Mouse (Mus musculus) heart, embryonic 13.5 days (tissue): ENCODE data around the gene Nmur1. TPM values are rescaled to one million over a fixed set of nuclear protein-coding genes. Genes with fewer than 3 reads are reported as not detected.
"Not testable (repeated sequence)": the region's sequence is repeated elsewhere in the genome, so short reads cannot be mapped to it uniquely, and the experiment has no call there.

Source experiments
- ATAC-seq: fragments of 200-750 bp; cut with Nextera tagmentation; 2 replicates; pipeline ENCODE4 v1.8.0; 2017; ENCODE audit warnings: moderate TSS enrichment; ENCODE audit not compliant: insufficient number of reproducible peaks, low FRiP score, low TSS enrichment; ENCODE audit errors: extremely low read depth
- H3K27ac ChIP-seq: fragments of 300-500 bp; sonication (generic); replicated peaks from 2 replicates; pipeline ENCODE4 v1.5.1; 2015; ENCODE audit warnings: moderate library complexity, mild to moderate bottlenecking, inconsistent platforms
- H3K27me3 ChIP-seq: fragments of 300-500 bp; sonication (generic); replicated peaks from 2 replicates; pipeline ENCODE4 v1.6.1; 2015; ENCODE audit warnings: mild to moderate bottlenecking, inconsistent platforms
- H3K36me3 ChIP-seq: fragments of 300-500 bp; sonication (generic); 2 replicates; pipeline ENCODE4 v1.6.1; 2015; ENCODE audit warnings: mild to moderate bottlenecking, inconsistent platforms
- H3K4me1 ChIP-seq: fragments of 300-500 bp; sonication (generic); 2 replicates; pipeline ENCODE4 v1.6.1; 2015; ENCODE audit warnings: inconsistent platforms
- H3K4me2 ChIP-seq: fragments of 300-500 bp; sonication (generic); 2 replicates; pipeline ENCODE4 v1.6.1; 2015; ENCODE audit warnings: inconsistent platforms, mild to moderate bottlenecking, moderate library complexity
- H3K4me3 ChIP-seq: fragments of 300-500 bp; sonication (generic); 2 replicates; pipeline ENCODE4 v1.5.1; 2015; ENCODE audit warnings: moderate library complexity, mild to moderate bottlenecking, inconsistent platforms
- H3K9ac ChIP-seq: fragments of 300-500 bp; sonication (generic); 2 replicates; pipeline ENCODE4 v1.6.1; 2015; ENCODE audit warnings: inconsistent platforms, mild to moderate bottlenecking, moderate library complexity
- H3K9me3 ChIP-seq: fragments of 300-500 bp; sonication (generic); 2 replicates; pipeline ENCODE4 v1.6.1; 2016; ENCODE audit warnings: inconsistent platforms
- WGBS: fragments of 180-500 bp; shearing (Covaris S2); methylation state at CpG from one replicate; pipeline ENCODE4 v1.1.7; 2015; ENCODE audit warnings: mixed read lengths; 5-methylcytosine and 5-hydroxymethylcytosine counted together
- polyA plus RNA-seq: library from polyadenylated mRNA; unstranded; fragments of >200 nt; fragmentation: Nextera tagmentation; extraction: Ambion mirVana; gene quantifications from 2 replicates; pipeline ENCODE4 v1.2.1, GENCODE M21; 2015

The Nmur1 gene
- polyA plus RNA-seq: not detected in 2 replicates

- H3K9ac ChIP-seq: peak within 1 kb of the TSS; percentile 20; the same call in 1 of the 2 replicates
- peaks cover 7% of the 10 kb centered on the region for H3K4me1 ChIP-seq
Measured at GRCm38 (mm10) chr1:86426128-86426527, at the start of gene Nmur1, which contains the start of gene Tex44. Gene Nmur1 (minus strand): TSS chr1:86426228. Gene Tex44 (plus strand): TSS chr1:86426329.

GRCm38 (mm10) chr1:86473109-86473760 lies 47.2 kb upstream of the Nmur1 start:
- Histone ChIP-seq H3K36me3 (no peaks in the 10 kb centered on the region), H3K4me2 (peak overlapping the region; percentile 59; the same call in 1 of the 2 replicates), H3K27ac (peak overlapping the region; percentile 99), H3K9me3 (no peaks in the 10 kb centered on the region), H3K4me3 (no peak overlapping the region), H3K4me1 (peaks cover 48% of the 10 kb centered on the region), H3K27me3 (no peaks in the 10 kb centered on the region), H3K9ac (peak overlapping the region; percentile 78)
- no peak for ATAC-seq
- WGBS: 77% methylated on average over 18 of the region's 18 CpGs

More at GRCm38 (mm10) chr1:86426128-86426527, at the start of gene Nmur1, which contains the start of gene Tex44:
- Histone ChIP-seq H3K4me2 (no peak within 1 kb of the TSS), H3K4me3 (no peak within 1 kb of the TSS), H3K27me3 (no peaks in the 10 kb centered on the region), H3K27ac (no peak within 1 kb of the TSS), H3K9me3 (no peaks in the 10 kb centered on the region), H3K36me3 (no peaks in the 10 kb centered on the region)
- ATAC-seq: no peak
- 84% methylated on average over 8 of the region's 8 CpGs for WGBS

DNA sequence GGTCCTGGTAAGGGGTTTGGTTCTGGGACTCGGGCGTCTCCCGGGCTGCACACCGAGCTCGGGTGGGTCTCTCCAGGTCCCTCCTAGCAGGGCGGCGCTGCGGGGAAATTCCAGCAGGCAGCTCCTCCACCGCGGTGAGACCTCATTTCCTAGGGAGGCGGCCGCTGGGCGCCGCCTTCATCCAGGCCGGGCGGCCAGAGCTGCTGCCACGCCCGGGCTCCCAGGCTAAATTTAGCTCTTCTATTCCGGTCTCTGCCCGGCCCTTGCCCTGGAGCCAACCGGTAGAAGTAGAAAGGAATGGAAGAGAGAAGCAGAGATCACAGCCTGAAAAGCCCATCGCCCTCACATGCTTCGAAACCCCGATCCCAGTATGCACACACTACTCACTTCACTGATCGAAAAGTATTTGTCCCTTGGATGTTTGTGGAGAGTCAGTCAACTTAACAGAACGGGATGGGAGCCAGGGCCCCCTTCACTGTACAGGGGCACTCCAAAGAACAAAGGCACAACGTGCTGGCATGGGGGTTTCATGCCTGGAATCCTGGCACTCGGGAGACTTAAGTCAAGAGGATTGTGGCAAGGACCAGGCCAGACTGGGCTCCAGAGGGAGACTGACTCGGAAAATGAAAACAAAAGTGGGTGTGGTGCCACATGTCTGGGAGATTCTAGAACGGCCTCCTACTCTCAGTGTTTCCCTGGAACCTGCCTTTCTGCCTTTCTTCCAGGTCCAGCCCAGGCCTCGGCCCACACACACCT lies 46.3 kb upstream of the Nmur1 start:
- Histone ChIP-seq H3K4me2 (peak overlapping the region; percentile 59), H3K27me3 (no peaks in the 10 kb centered on the region), H3K36me3 (no peaks in the 10 kb centered on the region), H3K9me3 (0 out of 2 replicates have a peak, but pooled peaks cover 1% of the 10 kb centered on the region), H3K4me1 (peaks cover 48% of the 10 kb centered on the region), H3K27ac (peak overlapping the region; percentile 99), H3K4me3 (peak overlapping the region; percentile 24), H3K9ac (peak overlapping the region; percentile 78)
- peak; percentile 47 for ATAC-seq
- 4% methylated on average over 31 of the region's 31 CpGs for WGBS

- WGBS: 66% methylated on average over 11 of the region's 11 CpGs
- Histone ChIP-seq H3K4me2 (peak overlapping the region; percentile 59), H3K4me3 (peak overlapping the region; percentile 24; the same call in 1 of the 2 replicates), H3K9ac (peak overlapping the region; percentile 78), H3K27ac (peak overlapping the region; percentile 99), H3K4me1 (peaks cover 48% of the 10 kb centered on the region)
- H3K27me3 ChIP-seq, H3K9me3 ChIP-seq, H3K36me3 ChIP-seq, ATAC-seq: not testable (repeated sequence)
Measured at GRCm38 (mm10) chr1:86471504-86471961, 45.5 kb upstream of the Nmur1 start.

- Histone ChIP-seq H3K27me3 (no peaks in the 10 kb centered on the region), H3K4me1 (peaks cover 48% of the 10 kb centered on the region), H3K4me3 (peak overlapping the region; percentile 19; the same call in 1 of the 2 replicates), H3K9me3 (0 out of 2 replicates have a peak, but pooled peaks cover 4% of the 10 kb centered on the region), H3K27ac (peak overlapping the region; percentile 99), H3K9ac (peak overlapping the region; percentile 45), H3K4me2 (peak overlapping the region; percentile 54), H3K36me3 (no peaks in the 10 kb centered on the region)
- WGBS: 13% methylated on average over 12 of the region's 12 CpGs
- ATAC-seq: peak; percentile 80
Measured at GRCm38 (mm10) chr1:86470519-86471181, 44.6 kb upstream of the Nmur1 start.

- ATAC-seq: no peak
- no peaks in the 10 kb centered on the region for H3K36me3 ChIP-seq
- no peak overlapping the region for H3K4me3 ChIP-seq
- H3K9me3 ChIP-seq: 0 out of 2 replicates have a peak, but pooled peaks cover 4% of the 10 kb centered on the region
- no peaks in the 10 kb centered on the region for H3K27me3 ChIP-seq
- WGBS: 91% methylated on average over 4 of the region's 4 CpGs
- peak overlapping the region; percentile 99 for H3K27ac ChIP-seq
- H3K9ac ChIP-seq: peak overlapping the region; percentile 45; the same call in 1 of the 2 replicates
- H3K4me1 ChIP-seq: peaks cover 54% of the 10 kb centered on the region
- H3K4me2 ChIP-seq: no peak overlapping the region
Measured at GRCm38 (mm10) chr1:86469876-86470275, 43.8 kb upstream of the Nmur1 start.

DNA sequence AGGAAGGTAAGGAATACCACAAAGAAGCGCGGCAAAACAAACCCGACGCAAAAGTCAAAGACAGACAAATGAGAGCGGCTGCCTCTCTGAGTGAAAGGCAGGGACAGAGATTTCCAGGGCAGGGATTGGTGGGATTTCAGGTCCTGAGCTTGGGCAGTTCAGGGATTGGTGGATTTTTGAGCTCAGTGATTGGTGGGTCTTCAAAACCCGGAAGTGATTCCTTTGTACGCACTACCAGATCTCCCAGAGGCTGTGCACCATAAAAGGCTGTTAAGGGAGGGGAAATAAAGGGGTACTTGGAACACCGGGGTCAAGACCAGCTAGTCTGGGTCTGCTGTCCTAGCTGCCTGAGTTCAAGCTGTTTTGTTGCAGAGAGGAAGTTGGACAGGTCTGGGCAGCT lies 41.4 kb upstream of the Nmur1 start:
- ATAC-seq: no peak
- Histone ChIP-seq H3K9ac (no peak overlapping the region), H3K36me3 (no peaks in the 10 kb centered on the region), H3K4me2 (no peak overlapping the region), H3K4me1 (peaks cover 45% of the 10 kb centered on the region), H3K27ac (no peak overlapping the region), H3K27me3 (no peaks in the 10 kb centered on the region), H3K9me3 (0 out of 2 replicates have a peak, but pooled peaks cover 4% of the 10 kb centered on the region), H3K4me3 (no peak overlapping the region)
- WGBS: 78% methylated on average over 8 of the region's 8 CpGs

- Histone ChIP-seq H3K9ac (no peak overlapping the region), H3K4me3 (no peak overlapping the region), H3K4me1 (peaks cover 20% of the 10 kb centered on the region), H3K9me3 (0 out of 2 replicates have a peak, but pooled peaks cover 4% of the 10 kb centered on the region), H3K36me3 (no peaks in the 10 kb centered on the region), H3K27ac (peak overlapping the region; percentile 59), H3K27me3 (no peaks in the 10 kb centered on the region), H3K4me2 (no peak overlapping the region)
- WGBS: 25% methylated on average over 4 of the region's 4 CpGs
- ATAC-seq: no peak
Measured at GRCm38 (mm10) chr1:86464875-86465224, 38.8 kb upstream of the Nmur1 start.

GRCm38 (mm10) chr1:86464223-86464874 lies 38.3 kb upstream of the Nmur1 start:
- WGBS: 62% methylated on average over 9 of the region's 9 CpGs
- ATAC-seq: no peak
- Histone ChIP-seq H3K9me3 (0 out of 2 replicates have a peak, but pooled peaks cover 4% of the 10 kb centered on the region), H3K27ac (peak overlapping the region; percentile 59), H3K9ac (no peak overlapping the region), H3K4me1 (peaks cover 15% of the 10 kb centered on the region), H3K4me3 (no peak overlapping the region), H3K27me3 (no peaks in the 10 kb centered on the region), H3K4me2 (no peak overlapping the region), H3K36me3 (no peaks in the 10 kb centered on the region)

- no peaks in the 10 kb centered on the region for H3K9me3 ChIP-seq
- ATAC-seq: no peak
- 72% methylated on average over 4 of the region's 4 CpGs for WGBS
- no peak overlapping the region for H3K4me2 ChIP-seq
- no peaks in the 10 kb centered on the region for H3K27me3 ChIP-seq
- no peaks in the 10 kb centered on the region for H3K4me1 ChIP-seq
- H3K27ac ChIP-seq: no peak overlapping the region
- no peaks in the 10 kb centered on the region for H3K36me3 ChIP-seq
- H3K9ac ChIP-seq: no peak overlapping the region
- H3K4me3 ChIP-seq: no peak overlapping the region
Measured at GRCm38 (mm10) chr1:86459371-86459770, 33.3 kb upstream of the Nmur1 start.
